Mouse (Mus musculus) thymus, adult 2 months (tissue): ENCODE results near the gene Snd1.

ENCODE experiments used
- CTCF ChIP-seq: fragments of 200-500 bp; IDR thresholded peaks from 2 replicates; pipeline ENCODE4 v1.5.1; 2012; ENCODE audit warnings: mild to moderate bottlenecking, control low read depth, low read length, moderate library complexity, borderline replicate concordance; ENCODE audit not compliant: control insufficient read depth, poor library complexity, insufficient read depth; ENCODE audit errors: extremely low read depth
- POLR2A ChIP-seq: fragments of 200-500 bp; IDR thresholded peaks from 2 replicates; pipeline ENCODE4 v1.6.1; 2012; ENCODE audit warnings: mild to moderate bottlenecking, low read length, control low read depth, moderate library complexity; ENCODE audit not compliant: control insufficient read depth, poor library complexity, insufficient read depth; ENCODE audit errors: extremely low read depth

DNA sequence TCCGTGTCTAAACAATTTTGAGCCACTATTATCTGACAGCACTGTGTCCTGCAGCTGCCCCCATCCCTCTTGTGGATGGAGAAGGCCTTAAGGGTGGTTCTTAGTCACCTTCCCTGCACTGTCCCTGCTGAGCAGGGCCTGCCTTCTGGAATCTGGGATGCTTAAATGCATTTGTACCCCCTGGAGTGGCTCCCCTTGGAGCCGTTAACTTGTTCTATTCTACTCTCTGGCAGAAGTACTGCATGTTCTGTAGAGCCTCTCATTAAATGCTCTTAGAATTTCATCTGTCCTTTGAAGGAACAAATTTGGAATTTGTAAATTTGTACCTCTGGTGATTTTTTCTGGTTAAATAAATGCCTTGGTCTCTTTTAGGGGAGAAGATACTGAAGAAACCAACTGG lies 50.6 kb downstream of the Snd1 start:
- TF ChIP-seq POLR2A = no peak
- no peak for TF ChIP-seq CTCF
